Mouse (Mus musculus) myocyte (in vitro differentiated cells): ENCODE data around the gene 6430571L13Rik.

Experiments
- CEBPB ChIP-seq: IDR thresholded peaks from 2 replicates; pipeline ENCODE4 v1.6.1; 2011; ENCODE audit warnings: mild to moderate bottlenecking, moderate library complexity; ENCODE audit not compliant: poor library complexity, insufficient read depth, severe bottlenecking
- E2F4 ChIP-seq: IDR thresholded peaks from one replicate; pipeline ENCODE4 v1.6.1; 2011; ENCODE audit warnings: mild to moderate bottlenecking, control low read depth, moderate library complexity; ENCODE audit not compliant: insufficient read depth
- MAX ChIP-seq: IDR thresholded peaks from one replicate; pipeline ENCODE4 v1.6.1; 2011; ENCODE audit warnings: low read depth, mild to moderate bottlenecking, control low read depth
- MYOD1 ChIP-seq, 3 experiments: IDR thresholded peaks; one replicate each; pipeline ENCODE4 v1.6.1; 2011; ENCODE audit warnings: control low read depth in 2 of 3, low read depth in 2 of 3, mild to moderate bottlenecking in 2 of 3, moderate library complexity in 1 of 3; ENCODE audit not compliant: insufficient read length in 2 of 3, control insufficient read depth in 1 of 3
- MYOG ChIP-seq, 3 experiments: IDR thresholded peaks; one replicate each; pipeline ENCODE4 v1.6.1; 2011; ENCODE audit warnings: control low read depth in 2 of 3, low read depth in 2 of 3, mild to moderate bottlenecking in 2 of 3; ENCODE audit not compliant: insufficient read length in 2 of 3, control insufficient read depth in 1 of 3, insufficient read depth in 1 of 3
- POLR2A ChIP-seq: IDR thresholded peaks from one replicate; pipeline ENCODE4 v1.6.1; 2011; ENCODE audit warnings: low read depth, mild to moderate bottlenecking, control low read depth, moderate library complexity; ENCODE audit not compliant: insufficient read length
- POLR2AphosphoS2 ChIP-seq: IDR thresholded peaks from one replicate; pipeline ENCODE4 v1.6.1; 2011; ENCODE audit warnings: low read depth, control low read depth; ENCODE audit not compliant: insufficient read length
- REST ChIP-seq: IDR thresholded peaks from one replicate; pipeline ENCODE4 v1.6.1; 2011; ENCODE audit warnings: mild to moderate bottlenecking, control low read depth, moderate library complexity; ENCODE audit not compliant: insufficient read depth, insufficient read length
- SRF ChIP-seq: IDR thresholded peaks from one replicate; pipeline ENCODE4 v1.6.1; 2011; ENCODE audit warnings: low read depth; ENCODE audit not compliant: control insufficient read depth, insufficient read length
- TCF12 ChIP-seq: IDR thresholded peaks from one replicate; pipeline ENCODE4 v1.6.1; 2011; ENCODE audit warnings: mild to moderate bottlenecking, control low read depth; ENCODE audit not compliant: poor library complexity, insufficient read depth, severe bottlenecking
- TCF3 ChIP-seq: IDR thresholded peaks from one replicate; pipeline ENCODE4 v1.6.1; 2011; ENCODE audit warnings: low read depth, control low read depth; ENCODE audit not compliant: insufficient read length
- USF1 ChIP-seq: IDR thresholded peaks from one replicate; pipeline ENCODE4 v1.6.1; 2011; ENCODE audit warnings: low read depth, mild to moderate bottlenecking, control low read depth, moderate library complexity

DNA sequence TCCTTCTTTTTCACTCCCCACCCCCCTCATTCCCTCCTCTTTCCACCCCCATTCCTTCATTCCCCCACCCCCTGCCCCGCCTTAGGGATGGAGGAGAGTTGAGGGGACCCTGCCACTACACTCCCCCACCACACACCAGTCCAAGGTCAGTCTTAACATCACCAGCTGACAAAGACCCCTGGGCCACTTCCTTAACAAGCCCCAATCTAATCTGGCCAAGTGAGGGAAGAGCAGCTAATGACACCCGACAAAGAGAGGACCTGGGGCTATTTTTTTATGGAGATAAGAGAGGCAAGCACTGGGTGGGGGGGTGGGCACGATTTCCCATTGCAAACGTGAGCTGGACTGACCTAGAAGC lies 29.7 kb downstream of the 6430571L13Rik start:
- TF ChIP-seq TCF12 (no peak), POLR2A (no peak), E2F4 (no peak), POLR2AphosphoS2 (no peak), CEBPB (no peak), SRF (no peak), USF1 (no peak), MAX (no peak), MYOD1 (IDR thresholded peaks at IDR 0.05; ENCODE audit: control insufficient read depth in 1 of 3, insufficient read length in 2 of 3, low read depth in 2 of 3) (no peak), MYOG (IDR thresholded peaks at IDR 0.05; ENCODE audit: control insufficient read depth in 1 of 3, insufficient read depth in 1 of 3, insufficient read length in 2 of 3, low read depth in 2 of 3) (no peak), REST (no peak), TCF3 (no peak)
